Mouse (Mus musculus) limb, embryonic 12.5 days (tissue): Measurements from ENCODE around the gene Muc5ac. TPM values are rescaled to one million over a fixed set of nuclear protein-coding genes. Genes with fewer than 3 reads are reported as not detected.

ENCODE experiments used
- ATAC-seq: fragments of 200-750 bp; cut with Nextera tagmentation; 2 replicates; pipeline ENCODE4 v1.8.0; 2017; ENCODE audit warnings: low read depth, moderate TSS enrichment; ENCODE audit not compliant: insufficient number of reproducible peaks, insufficient read depth, low FRiP score, low TSS enrichment
- H3K27ac ChIP-seq: fragments of 300-500 bp; sonication (generic); 2 replicates; pipeline ENCODE4 v1.5.1; 2016; ENCODE audit warnings: mild to moderate bottlenecking, moderate library complexity
- H3K27me3 ChIP-seq: fragments of 300-500 bp; sonication (generic); 2 replicates; pipeline ENCODE4 v1.6.1; 2016; ENCODE audit warnings: mild to moderate bottlenecking, moderate library complexity
- H3K36me3 ChIP-seq: fragments of 300-500 bp; sonication (generic); 2 replicates; pipeline ENCODE4 v1.6.1; 2016; ENCODE audit warnings: mild to moderate bottlenecking, moderate library complexity
- H3K4me1 ChIP-seq: fragments of 300-500 bp; sonication (generic); replicated peaks from 2 replicates; pipeline ENCODE4 v1.6.1; 2016
- H3K4me2 ChIP-seq: fragments of 300-500 bp; sonication (generic); 2 replicates; pipeline ENCODE4 v1.6.1; 2016; ENCODE audit warnings: mild to moderate bottlenecking, moderate library complexity
- H3K4me3 ChIP-seq: fragments of 300-500 bp; sonication (generic); replicated peaks from 2 replicates; pipeline ENCODE4 v1.5.1; 2016; ENCODE audit warnings: mild to moderate bottlenecking
- H3K9ac ChIP-seq: fragments of 300-500 bp; sonication (generic); replicated peaks from 2 replicates; pipeline ENCODE4 v1.6.1; 2016; ENCODE audit warnings: mild to moderate bottlenecking, moderate library complexity
- H3K9me3 ChIP-seq: fragments of 300-500 bp; sonication (generic); 2 replicates; pipeline ENCODE4 v1.6.1; 2016; ENCODE audit warnings: mild to moderate bottlenecking, moderate library complexity
- WGBS: fragments of 180-500 bp; shearing (Covaris S2); methylation state at CpG from one replicate; pipeline ENCODE4 v1.1.7; 2016; 5-methylcytosine and 5-hydroxymethylcytosine counted together
- polyA plus RNA-seq: library from polyadenylated mRNA; unstranded; fragments of >200 nt; fragmentation: Nextera tagmentation; extraction: Ambion mirVana; gene quantifications from 2 replicates; pipeline ENCODE4 v1.2.1, GENCODE M21; 2016

Muc5ac gene
- polyA plus RNA-seq, result not detected in 2 replicates

DNA sequence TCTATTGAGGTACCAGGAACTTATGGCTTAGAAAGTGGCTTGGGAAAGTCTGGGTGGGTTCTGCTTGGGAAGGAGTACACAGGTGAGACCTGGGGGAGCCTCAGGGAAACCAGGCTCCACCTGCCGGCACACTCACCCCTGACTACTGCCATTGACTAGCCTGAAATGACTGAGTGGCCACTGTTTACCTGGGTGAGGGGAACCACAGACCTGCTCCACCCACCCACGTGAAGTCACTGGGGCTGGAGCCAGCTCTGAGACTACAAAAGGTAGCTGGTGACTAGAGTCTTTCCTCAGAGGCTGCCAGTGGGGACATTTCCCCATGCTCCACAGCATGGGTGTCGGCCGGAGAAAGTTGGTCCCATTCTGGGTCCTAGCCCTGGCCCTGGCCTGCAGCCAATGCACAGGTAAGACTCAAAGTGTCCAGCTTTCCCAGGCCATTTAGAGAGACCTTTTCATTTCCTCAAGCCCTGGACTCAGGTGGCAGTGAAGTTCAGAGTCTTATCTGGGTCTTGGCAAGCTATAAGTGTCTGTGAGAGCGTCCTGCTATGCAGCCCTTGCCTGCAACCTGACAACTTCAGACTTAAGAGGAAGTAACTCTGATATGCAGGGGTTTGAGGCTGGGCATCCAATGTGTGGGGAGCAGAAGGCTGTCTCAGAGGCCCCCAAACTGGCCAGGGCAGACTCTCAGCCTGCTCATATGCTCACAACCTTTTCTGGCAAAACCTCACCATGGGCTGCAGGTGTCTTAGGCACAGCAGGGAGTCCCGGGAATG, at the start of gene Muc5ac:
Gene Muc5ac, plus strand, starts transcription at position 296 of the 776 bp plus-strand sequence.
- H3K27me3 ChIP-seq, result peaks cover 3% of the 10 kb centered on the region; the same call in 1 of the 2 replicates
- H3K9ac ChIP-seq, result no peak within 1 kb of the TSS
- 90% methylated on average over 6 of the region's 6 CpGs for WGBS
- no peaks in the 10 kb centered on the region for H3K36me3 ChIP-seq
- H3K27ac ChIP-seq, result no peak within 1 kb of the TSS
- H3K4me3 ChIP-seq, result no peak within 1 kb of the TSS
- no peak for ATAC-seq
- no peaks in the 10 kb centered on the region for H3K4me1 ChIP-seq
- H3K9me3 ChIP-seq, result no peaks in the 10 kb centered on the region
- H3K4me2 ChIP-seq, result no peak within 1 kb of the TSS

DNA sequence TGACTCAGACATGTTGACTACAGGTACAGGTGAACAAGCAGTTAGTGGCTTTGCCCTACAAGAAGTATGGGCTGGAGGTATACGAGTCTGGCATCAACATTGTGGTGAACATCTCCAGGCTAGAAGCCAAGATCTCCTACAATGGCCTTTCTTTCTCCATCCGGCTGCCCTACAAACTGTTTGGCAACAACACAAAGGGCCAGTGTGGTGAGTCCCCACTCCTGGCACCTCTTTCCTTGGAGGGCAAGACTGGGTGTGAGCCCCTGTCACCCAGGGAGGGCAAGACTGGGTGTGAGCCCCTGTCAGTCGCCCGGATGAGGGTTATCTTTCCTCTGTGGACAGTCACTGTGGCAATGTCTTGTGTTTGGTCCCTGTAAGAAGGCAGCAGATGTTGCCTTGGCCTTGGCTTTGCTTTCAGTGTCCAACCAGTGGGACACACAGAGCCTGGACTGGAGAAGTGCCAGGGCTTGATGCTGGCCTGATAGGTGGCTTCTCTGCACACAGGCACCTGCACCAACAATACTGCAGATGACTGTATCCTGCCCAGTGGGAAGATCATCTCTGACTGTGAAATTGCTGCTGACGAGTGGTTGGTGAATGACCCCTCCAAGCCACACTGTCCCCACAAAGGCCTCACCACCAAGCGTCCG, 41.2 kb upstream of the Muc5ac start:
- Histone ChIP-seq H3K4me2 (no peak overlapping the region), H3K36me3 (no peaks in the 10 kb centered on the region), H3K9ac (no peak overlapping the region), H3K4me3 (no peak overlapping the region), H3K27me3 (no peaks in the 10 kb centered on the region), H3K4me1 (no peaks in the 10 kb centered on the region), H3K27ac (no peak overlapping the region), H3K9me3 (no peaks in the 10 kb centered on the region)
- no peak for ATAC-seq
- WGBS, result 86% methylated on average over 7 of the region's 7 CpGs

DNA sequence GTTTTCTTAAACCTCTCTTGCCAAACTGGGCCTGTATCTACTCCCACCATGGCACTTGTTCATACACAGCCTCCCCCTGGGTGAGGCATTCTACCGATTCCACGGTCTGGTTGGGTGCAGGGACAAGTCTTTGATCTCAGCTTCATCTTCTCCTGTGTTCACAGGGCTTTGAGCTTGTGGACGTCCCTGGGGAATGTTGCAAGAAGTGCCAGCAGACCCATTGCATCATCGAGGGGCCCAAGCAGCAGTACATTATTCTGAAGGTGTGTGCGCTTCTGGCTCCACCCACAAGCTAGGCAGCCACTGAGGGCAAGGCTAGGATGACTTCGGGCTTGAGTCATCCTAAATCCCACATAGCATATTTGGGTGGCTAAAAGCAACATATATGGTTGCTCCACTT, 36.3 kb upstream of the Muc5ac start:
- H3K9ac ChIP-seq, result no peak overlapping the region
- 83% methylated on average over 6 of the region's 6 CpGs for WGBS
- ATAC-seq, result no peak
- H3K9me3 ChIP-seq, result no peaks in the 10 kb centered on the region
- H3K4me1 ChIP-seq, result no peaks in the 10 kb centered on the region
- no peak overlapping the region for H3K27ac ChIP-seq
- no peaks in the 10 kb centered on the region for H3K36me3 ChIP-seq
- H3K27me3 ChIP-seq, result no peaks in the 10 kb centered on the region
- no peak overlapping the region for H3K4me3 ChIP-seq
- H3K4me2 ChIP-seq, result no peak overlapping the region

- Histone ChIP-seq H3K36me3 (no peaks in the 10 kb centered on the region), H3K9me3 (no peaks in the 10 kb centered on the region), H3K27ac (no peak overlapping the region), H3K27me3 (no peaks in the 10 kb centered on the region), H3K4me1 (no peaks in the 10 kb centered on the region), H3K4me2 (no peak overlapping the region), H3K4me3 (no peak overlapping the region), H3K9ac (no peak overlapping the region)
- 57% methylated on average over 4 of the region's 4 CpGs for WGBS
- no peak for ATAC-seq
Observed at GRCm38 (mm10) chr7:141755831-141756230, 32.9 kb upstream of the Muc5ac start.

- Histone ChIP-seq H3K27ac (no peak overlapping the region), H3K4me3 (no peak overlapping the region), H3K4me2 (no peak overlapping the region), H3K9ac (no peak overlapping the region), H3K4me1 (no peaks in the 10 kb centered on the region), H3K27me3 (no peaks in the 10 kb centered on the region), H3K36me3 (no peaks in the 10 kb centered on the region), H3K9me3 (no peaks in the 10 kb centered on the region)
- 74% methylated on average over 4 of the region's 4 CpGs for WGBS
- no peak for ATAC-seq
Observed at GRCm38 (mm10) chr7:141758291-141758690, 30.5 kb upstream of the Muc5ac start.

DNA sequence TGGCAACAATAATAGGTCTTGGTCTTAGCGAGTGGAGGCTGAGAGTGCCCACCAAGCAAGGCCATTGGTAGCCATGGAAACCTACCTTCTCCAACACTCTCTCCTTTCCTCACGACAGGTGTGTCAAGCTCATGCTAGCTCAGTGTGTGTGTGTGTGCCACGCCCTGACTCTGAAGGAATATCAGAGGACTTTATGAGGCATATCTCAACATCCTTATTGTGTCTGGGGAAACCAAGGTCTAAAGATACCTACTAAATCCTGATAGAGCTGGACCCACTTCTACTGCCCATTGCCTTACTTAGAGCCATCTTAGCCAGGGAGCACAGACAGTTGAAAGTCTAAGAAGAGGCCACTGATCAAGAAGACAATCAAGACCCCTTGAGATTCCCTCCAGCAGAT, 18.3 kb upstream of the Muc5ac start:
- no peaks in the 10 kb centered on the region for H3K36me3 ChIP-seq
- no peaks in the 10 kb centered on the region for H3K27me3 ChIP-seq
- no peak overlapping the region for H3K4me3 ChIP-seq
- H3K4me1 ChIP-seq, result peaks cover 4% of the 10 kb centered on the region; the same call in 1 of the 2 replicates
- WGBS, result 88% methylated on average over 3 of the region's 3 CpGs
- no peak overlapping the region for H3K4me2 ChIP-seq
- H3K27ac ChIP-seq, result no peak overlapping the region
- H3K9ac ChIP-seq, result no peak overlapping the region
- ATAC-seq, result no peak
- H3K9me3 ChIP-seq, result no peaks in the 10 kb centered on the region

DNA sequence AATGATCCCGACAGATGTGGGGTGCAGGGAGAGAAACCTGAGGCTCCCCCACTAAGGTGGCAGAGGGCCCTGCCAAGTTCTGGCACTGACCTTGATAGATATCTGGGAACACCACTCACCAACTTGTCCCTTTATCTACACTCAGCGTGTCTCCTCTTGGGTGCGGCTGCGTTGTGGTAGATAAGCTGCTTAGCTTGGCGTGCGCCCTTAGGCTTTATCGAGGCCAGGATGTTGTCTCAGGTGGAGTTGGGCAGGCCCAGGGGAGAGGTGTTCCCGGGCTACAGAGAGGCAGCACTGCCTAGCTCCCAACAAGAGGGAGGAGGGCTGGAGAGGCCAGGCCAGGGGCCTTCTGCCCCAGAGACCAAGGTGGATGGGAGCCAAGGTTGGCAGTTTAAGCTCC, 17.8 kb upstream of the Muc5ac start:
- WGBS, result 90% methylated on average over 8 of the region's 8 CpGs

DNA sequence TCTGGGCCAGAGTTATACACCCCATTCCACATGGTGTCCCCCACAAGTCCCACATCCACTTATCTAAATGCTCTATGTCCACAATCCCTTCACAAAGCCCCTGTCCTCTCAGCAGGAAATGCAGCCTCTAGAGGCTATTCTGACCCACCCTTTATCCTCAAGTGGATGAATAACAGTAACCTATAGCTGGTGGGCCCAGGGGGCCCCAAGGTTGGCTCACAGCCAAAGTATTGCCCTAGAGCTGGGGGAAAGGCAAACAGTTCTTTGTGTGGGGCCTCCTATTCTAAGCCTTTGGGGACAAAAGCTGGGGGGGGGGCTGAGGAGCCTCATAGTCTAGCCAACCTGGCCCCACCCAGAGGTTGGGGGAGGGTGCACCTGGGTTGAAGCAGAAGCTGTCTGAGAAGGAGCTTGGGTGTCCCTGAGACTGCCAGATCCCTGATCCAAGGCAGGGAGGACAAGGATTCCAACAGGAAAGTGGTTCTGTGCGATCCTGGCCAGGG, 16.7 kb upstream of the Muc5ac start:
- no peaks in the 10 kb centered on the region for H3K27me3 ChIP-seq
- no peak overlapping the region for H3K9ac ChIP-seq
- ATAC-seq, result no peak
- WGBS, result 81% methylated on average over 1 of the region's 1 CpGs
- H3K36me3 ChIP-seq, result no peaks in the 10 kb centered on the region
- H3K4me1 ChIP-seq, result peaks cover 4% of the 10 kb centered on the region; the same call in 1 of the 2 replicates
- H3K4me2 ChIP-seq, result no peak overlapping the region
- H3K9me3 ChIP-seq, result no peaks in the 10 kb centered on the region
- no peak overlapping the region for H3K27ac ChIP-seq
- no peak overlapping the region for H3K4me3 ChIP-seq

More for the DNA sequence above, 17.8 kb upstream of the Muc5ac start:
- H3K9ac ChIP-seq, result no peak overlapping the region
- H3K4me3 ChIP-seq, result no peak overlapping the region
- H3K27ac ChIP-seq, result no peak overlapping the region
- H3K9me3 ChIP-seq, result no peaks in the 10 kb centered on the region
- no peaks in the 10 kb centered on the region for H3K36me3 ChIP-seq
- H3K4me2 ChIP-seq, result no peak overlapping the region
- peaks cover 4% of the 10 kb centered on the region; the same call in 1 of the 2 replicates for H3K4me1 ChIP-seq
- ATAC-seq, result no peak
- no peaks in the 10 kb centered on the region for H3K27me3 ChIP-seq

- 90% methylated on average over 2 of the region's 2 CpGs for WGBS
- Histone ChIP-seq H3K4me1 (peaks cover 4% of the 10 kb centered on the region; the same call in 1 of the 2 replicates), H3K36me3 (no peaks in the 10 kb centered on the region), H3K27me3 (no peaks in the 10 kb centered on the region), H3K4me3 (no peak overlapping the region), H3K27ac (no peak overlapping the region), H3K9me3 (no peaks in the 10 kb centered on the region), H3K9ac (no peak overlapping the region), H3K4me2 (no peak overlapping the region)
- ATAC-seq, result no peak
Observed at GRCm38 (mm10) chr7:141774855-141775254, 13.9 kb upstream of the Muc5ac start.

- WGBS, result 94% methylated on average over 5 of the region's 5 CpGs
- H3K4me2 ChIP-seq, result no peak overlapping the region
- H3K27ac ChIP-seq, result no peak overlapping the region
- H3K36me3 ChIP-seq, result no peaks in the 10 kb centered on the region
- H3K4me1 ChIP-seq, result peaks cover 4% of the 10 kb centered on the region; the same call in 1 of the 2 replicates
- no peak overlapping the region for H3K9ac ChIP-seq
- no peaks in the 10 kb centered on the region for H3K27me3 ChIP-seq
- ATAC-seq, result no peak
- no peak overlapping the region for H3K4me3 ChIP-seq
- H3K9me3 ChIP-seq, result no peaks in the 10 kb centered on the region
Observed at GRCm38 (mm10) chr7:141776199-141776598, 12.6 kb upstream of the Muc5ac start.

- Histone ChIP-seq H3K4me1 (no peaks in the 10 kb centered on the region), H3K4me3 (no peak overlapping the region), H3K9ac (no peak overlapping the region), H3K27ac (no peak overlapping the region), H3K36me3 (no peaks in the 10 kb centered on the region), H3K4me2 (no peak overlapping the region), H3K27me3 (no peaks in the 10 kb centered on the region), H3K9me3 (peaks cover 14% of the 10 kb centered on the region; the same call in 1 of the 2 replicates)
- ATAC-seq, result no peak
- WGBS, result 90% methylated on average over 1 of the region's 1 CpGs
Observed at GRCm38 (mm10) chr7:141794251-141794650, 5.5 kb downstream of the Muc5ac start.
